Mouse (Mus musculus) stomach, embryonic 14.5 days (tissue): ENCODE measurements around the gene Fgf23. TPM values are rescaled to one million over a fixed set of nuclear protein-coding genes. Genes with fewer than 3 reads are reported as not detected.

Experiments used
- ATAC-seq: fragments of 200-750 bp; cut with Nextera tagmentation; 2 replicates; pipeline ENCODE4 v1.8.0; 2017; ENCODE audit warnings: low read depth, moderate TSS enrichment; ENCODE audit not compliant: insufficient number of reproducible peaks, insufficient read depth, low FRiP score
- H3K27ac ChIP-seq: fragments of 300-500 bp; sonication (generic); 2 replicates; pipeline ENCODE4 v1.5.1; 2014; ENCODE audit warnings: mild to moderate bottlenecking, low read length, moderate library complexity, mixed read lengths
- H3K27me3 ChIP-seq: fragments of 300-500 bp; sonication (generic); 2 replicates; pipeline ENCODE4 v1.6.1; 2014; ENCODE audit warnings: low read length, control low read depth, mixed read lengths; ENCODE audit not compliant: control insufficient read depth, insufficient read depth
- H3K36me3 ChIP-seq: fragments of 300-500 bp; sonication (generic); 2 replicates; pipeline ENCODE4 v1.6.1; 2014; ENCODE audit warnings: mild to moderate bottlenecking, control low read depth, low read length, moderate library complexity, mixed read lengths; ENCODE audit not compliant: control insufficient read depth, insufficient read depth
- H3K4me1 ChIP-seq: fragments of 300-500 bp; sonication (generic); 2 replicates; pipeline ENCODE4 v1.6.1; 2014; ENCODE audit warnings: low read length, control low read depth, mixed read lengths; ENCODE audit not compliant: control insufficient read depth, insufficient read depth
- H3K4me2 ChIP-seq: fragments of 300-500 bp; sonication (generic); replicated peaks from 2 replicates; pipeline ENCODE4 v1.6.1; 2014; ENCODE audit warnings: low read depth, low read length, control low read depth
- H3K4me3 ChIP-seq: fragments of 300-500 bp; sonication (generic); 2 replicates; pipeline ENCODE4 v1.5.1; 2014; ENCODE audit warnings: low read depth, low read length, control low read depth
- H3K9ac ChIP-seq: fragments of 300-500 bp; sonication (generic); replicated peaks from 2 replicates; pipeline ENCODE4 v1.6.1; 2014; ENCODE audit warnings: low read depth, mild to moderate bottlenecking, control low read depth, low read length, moderate library complexity, mixed read lengths
- H3K9me3 ChIP-seq: fragments of 300-500 bp; sonication (generic); 2 replicates; pipeline ENCODE4 v1.6.1; 2016; ENCODE audit warnings: low read depth, low read length, control low read depth; ENCODE audit not compliant: control insufficient read depth
- WGBS: fragments of 180-500 bp; shearing (Covaris S2); extraction: QIAGEN DNeasy Blood & Tissue Kit; methylation state at CpG from one replicate; pipeline ENCODE4 v1.1.7; 2014; 5-methylcytosine and 5-hydroxymethylcytosine counted together
- polyA plus RNA-seq: library from polyadenylated mRNA; unstranded; fragments of >200 nt; fragmentation: Nextera tagmentation; extraction: Ambion mirVana; gene quantifications from 2 replicates; pipeline ENCODE4 v1.2.1, GENCODE M21; 2014

Gene Fgf23
- polyA plus RNA-seq, 1 experiment from 2014 or later, result not detected

DNA sequence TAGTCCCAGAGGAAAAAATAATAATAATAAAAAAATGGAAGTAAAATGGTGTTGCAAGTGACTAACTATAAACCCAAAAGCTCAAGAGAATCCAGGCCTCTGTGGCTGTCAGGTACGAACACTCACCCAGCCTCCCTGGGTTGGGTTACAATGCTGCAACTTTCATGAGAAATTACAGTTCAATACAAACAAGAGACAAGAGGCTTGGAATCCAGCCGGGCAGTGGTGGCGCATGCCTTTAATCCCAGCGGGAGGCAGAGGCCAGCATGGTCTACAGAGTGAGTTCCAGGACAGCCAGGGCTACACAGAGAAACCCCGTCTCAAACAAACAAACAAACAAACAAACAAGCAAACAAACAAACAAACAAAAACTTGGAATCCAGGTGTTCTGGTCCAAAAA, 34.0 kb downstream of the Fgf23 start:
- Histone ChIP-seq H3K4me3 (no peak overlapping the region), H3K36me3 (no peaks in the 10 kb centered on the region), H3K9ac (no peak overlapping the region), H3K4me2 (no peak overlapping the region), H3K27me3 (no peaks in the 10 kb centered on the region), H3K9me3 (no peaks in the 10 kb centered on the region), H3K4me1 (peaks cover 6% of the 10 kb centered on the region), H3K27ac (no peak overlapping the region)
- no peak for ATAC-seq
- WGBS, result 53% methylated on average over 5 of the region's 5 CpGs

DNA sequence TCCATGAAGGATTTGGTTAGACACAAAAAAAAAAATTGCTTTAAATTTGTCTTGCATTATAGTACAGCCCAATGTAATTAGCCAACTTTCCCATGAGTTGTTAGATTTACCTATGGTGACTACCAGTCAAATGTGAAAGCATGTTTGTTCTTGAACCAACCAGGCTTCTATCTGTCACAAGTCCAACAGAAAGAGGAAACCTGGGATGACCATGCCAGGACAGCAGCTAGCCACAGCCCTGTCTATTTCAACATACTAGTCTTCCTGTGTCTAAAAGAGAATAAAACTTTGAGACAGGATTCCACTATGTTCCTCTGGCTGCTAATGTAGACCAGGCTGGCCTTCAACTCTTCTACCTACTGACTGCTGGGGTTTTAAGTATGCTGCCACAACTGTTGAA, 34.7 kb downstream of the Fgf23 start:
- Histone ChIP-seq H3K4me3 (no peak overlapping the region), H3K9me3 (no peaks in the 10 kb centered on the region), H3K4me2 (no peak overlapping the region), H3K9ac (no peak overlapping the region), H3K27me3 (no peaks in the 10 kb centered on the region), H3K4me1 (peaks cover 6% of the 10 kb centered on the region), H3K27ac (no peak overlapping the region), H3K36me3 (no peaks in the 10 kb centered on the region)
- no peak for ATAC-seq

DNA sequence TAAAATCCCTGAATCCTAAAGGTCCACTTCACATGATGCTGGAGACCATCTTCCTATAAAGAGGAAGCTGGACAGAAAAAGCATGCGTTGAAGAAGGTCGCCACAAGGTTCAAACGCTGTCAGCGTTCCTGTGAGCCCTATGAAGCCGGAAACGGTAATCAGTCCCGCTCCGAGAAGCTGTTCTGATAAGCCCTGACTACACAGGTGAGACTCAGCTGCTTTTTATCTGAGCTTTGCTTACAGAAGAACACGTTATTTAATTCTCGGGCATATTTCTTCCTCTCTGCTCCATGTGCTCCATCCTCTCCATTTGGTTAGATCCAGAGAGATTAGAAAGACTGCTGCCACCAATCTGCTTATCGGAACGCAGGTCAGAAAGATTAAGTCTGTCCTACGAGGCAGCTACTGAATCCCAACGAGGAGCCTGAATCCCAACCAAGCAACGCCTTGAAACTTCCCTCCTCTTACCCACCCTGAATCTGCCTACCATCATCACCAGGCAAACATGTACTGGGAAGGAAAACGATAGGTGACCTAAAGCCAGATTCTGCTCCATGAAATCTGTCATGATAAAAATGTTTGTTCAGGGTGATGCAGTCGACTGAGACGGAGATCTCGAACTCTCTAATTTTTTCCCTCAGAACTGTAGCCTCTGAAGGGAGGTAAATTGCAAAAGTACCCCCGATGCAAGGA, 35.8 kb downstream of the Fgf23 start:
- no peak overlapping the region for H3K27ac ChIP-seq
- no peaks in the 10 kb centered on the region for H3K36me3 ChIP-seq
- H3K4me1 ChIP-seq, result peaks cover 6% of the 10 kb centered on the region
- ATAC-seq, result no peak
- H3K4me3 ChIP-seq, result peak overlapping the region; percentile 56
- H3K9me3 ChIP-seq, result no peaks in the 10 kb centered on the region
- WGBS, result 31% methylated on average over 20 of the region's 20 CpGs
- H3K27me3 ChIP-seq, result no peaks in the 10 kb centered on the region
- H3K9ac ChIP-seq, result 0 out of 2 replicates have a peak overlapping the region, but pooled peaks have one; percentile 4
- H3K4me2 ChIP-seq, result peak overlapping the region; percentile 86

DNA sequence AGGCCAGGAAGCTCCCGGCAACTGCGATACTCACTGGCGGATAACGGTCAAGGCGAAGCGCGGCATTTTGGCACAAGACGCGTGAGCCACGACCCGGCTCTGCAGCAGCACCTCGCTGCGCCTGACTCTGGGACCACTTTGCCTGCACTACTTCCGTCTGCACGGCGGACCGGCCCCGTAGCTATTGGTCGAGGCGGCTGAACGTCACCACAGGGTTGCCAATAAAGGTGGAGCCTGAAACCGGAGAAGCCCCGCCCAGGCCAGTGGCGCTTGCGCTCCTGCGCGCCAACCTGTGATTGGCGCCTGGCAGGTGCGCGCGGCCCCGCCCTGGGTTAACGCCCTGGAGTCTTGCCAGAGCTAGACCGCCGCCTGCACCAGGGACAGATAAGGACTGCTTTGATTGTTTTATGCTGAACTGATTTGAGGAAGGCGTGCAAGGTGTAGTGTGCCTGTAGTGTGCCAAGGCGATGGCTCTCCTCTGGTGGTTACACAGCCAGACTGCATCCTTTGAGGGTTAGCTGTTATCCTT, 36.8 kb downstream of the Fgf23 start, which contains the start of gene Tigar:
Gene Tigar (minus strand): TSS at position 156 of the 529 bp plus-strand sequence.
- WGBS, result under 1% methylated on average over 37 of the region's 37 CpGs
- Histone ChIP-seq H3K4me3 (peak within 1 kb of the TSS; percentile 56), H3K4me1 (peaks cover 6% of the 10 kb centered on the region), H3K27ac (no peak within 1 kb of the TSS), H3K9me3 (no peaks in the 10 kb centered on the region), H3K27me3 (no peaks in the 10 kb centered on the region), H3K36me3 (no peaks in the 10 kb centered on the region), H3K9ac (0 out of 2 replicates have a peak within 1 kb of the TSS, but pooled peaks have one; percentile 4), H3K4me2 (peak within 1 kb of the TSS; percentile 86)
- peak; percentile 99 for ATAC-seq

DNA sequence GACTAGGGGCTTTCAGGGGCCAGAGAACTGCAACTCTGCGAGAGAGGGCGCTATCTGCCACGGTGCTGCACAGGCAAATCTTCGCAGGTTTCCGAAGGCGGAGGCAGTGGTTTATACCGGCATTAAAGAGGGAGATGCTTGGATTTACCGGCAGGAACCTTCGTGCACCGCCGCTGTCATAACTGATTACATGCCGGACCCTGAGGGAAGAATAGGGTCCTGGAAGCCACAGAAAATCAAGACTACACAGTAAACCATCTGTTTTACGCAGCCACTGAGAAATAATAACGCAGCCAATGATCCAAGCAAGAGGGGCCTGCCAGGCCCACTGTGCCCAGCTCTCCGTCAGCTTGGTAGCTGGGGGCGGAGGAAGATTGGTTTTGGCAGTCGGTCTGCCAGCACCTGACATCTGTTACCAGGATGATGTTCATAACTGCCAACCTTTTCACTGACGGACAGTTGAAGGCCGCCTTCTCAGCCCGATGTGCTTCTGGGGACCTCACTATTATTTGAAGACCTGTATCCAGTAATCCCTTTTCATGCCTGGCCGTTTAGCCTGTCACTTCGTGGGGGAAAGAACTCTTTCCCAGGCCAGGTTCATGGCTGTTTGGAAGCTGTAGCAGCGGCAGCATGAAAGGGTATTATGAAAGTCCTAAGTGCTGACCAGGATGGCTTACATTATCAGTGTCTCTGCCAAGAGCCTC, 42.2 kb downstream of the Fgf23 start:
- no peaks in the 10 kb centered on the region for H3K9me3 ChIP-seq
- no peak overlapping the region for H3K4me2 ChIP-seq
- 68% methylated on average over 23 of the region's 23 CpGs for WGBS
- H3K9ac ChIP-seq, result no peak overlapping the region
- ATAC-seq, result no peak
- H3K27me3 ChIP-seq, result no peaks in the 10 kb centered on the region
- H3K27ac ChIP-seq, result no peak overlapping the region
- H3K4me3 ChIP-seq, result no peak overlapping the region
- no peaks in the 10 kb centered on the region for H3K4me1 ChIP-seq
- H3K36me3 ChIP-seq, result no peaks in the 10 kb centered on the region

DNA sequence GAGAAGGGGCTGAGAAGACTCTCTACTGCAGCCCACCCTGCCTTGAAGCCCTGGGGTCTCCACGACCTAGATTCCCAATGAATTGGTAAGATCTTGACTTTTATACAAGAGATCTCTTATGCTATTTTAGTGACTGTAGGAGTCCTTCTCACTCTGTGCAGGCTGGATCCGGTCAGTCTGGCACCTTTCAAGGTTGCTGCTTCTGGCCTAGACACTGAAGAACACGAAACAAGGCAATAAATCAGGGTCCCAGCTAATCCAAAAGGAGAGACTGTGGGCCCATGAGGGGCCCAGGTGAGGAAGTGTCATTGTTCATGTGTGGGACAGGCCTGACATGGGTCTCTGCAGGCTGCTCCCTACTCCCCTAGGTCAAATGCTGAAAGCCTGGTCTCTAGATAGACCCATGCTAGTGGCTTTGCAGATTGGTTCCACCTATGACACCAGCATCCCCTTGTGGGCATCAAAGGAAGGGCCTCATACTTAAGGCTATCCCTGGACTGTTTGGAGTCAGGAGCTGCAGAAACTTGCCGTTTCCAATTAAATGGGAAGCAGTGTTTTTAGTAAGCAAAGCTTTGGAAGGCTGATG, 49.6 kb downstream of the Fgf23 start:
- Histone ChIP-seq H3K4me2 (no peak overlapping the region), H3K36me3 (peaks cover 6% of the 10 kb centered on the region; the same call in 1 of the 2 replicates), H3K9ac (no peak overlapping the region), H3K4me3 (no peak overlapping the region), H3K27ac (no peak overlapping the region), H3K27me3 (no peaks in the 10 kb centered on the region), H3K4me1 (no peaks in the 10 kb centered on the region), H3K9me3 (no peaks in the 10 kb centered on the region)
- 81% methylated on average over 4 of the region's 4 CpGs for WGBS
- 0 out of 2 replicates have a peak, but pooled peaks have one; percentile 65 for ATAC-seq

DNA sequence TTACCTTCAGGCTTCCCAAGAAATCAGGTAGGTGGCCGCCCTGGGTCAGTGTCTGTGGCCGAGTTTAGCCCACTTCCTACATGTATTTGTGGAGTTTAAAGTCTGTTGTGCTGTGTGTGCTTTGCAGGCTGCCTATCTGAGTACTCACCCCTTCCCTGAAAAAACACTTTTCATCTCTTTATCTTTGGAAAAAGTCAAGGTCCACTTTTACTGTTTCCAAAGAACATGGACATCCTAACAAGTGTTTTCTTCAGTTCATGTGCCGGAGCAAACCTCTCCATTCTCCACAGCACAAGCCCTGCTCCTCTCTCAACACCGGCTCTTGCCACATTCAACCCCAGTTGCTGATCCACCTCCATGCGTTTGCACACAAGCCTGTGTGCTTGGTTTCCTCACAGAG, 50.3 kb downstream of the Fgf23 start:
- H3K36me3 ChIP-seq, result peaks cover 13% of the 10 kb centered on the region; the same call in 1 of the 2 replicates
- H3K9ac ChIP-seq, result no peak overlapping the region
- H3K27ac ChIP-seq, result no peak overlapping the region
- no peaks in the 10 kb centered on the region for H3K27me3 ChIP-seq
- 86% methylated on average over 5 of the region's 5 CpGs for WGBS
- H3K9me3 ChIP-seq, result no peaks in the 10 kb centered on the region
- no peak for ATAC-seq
- H3K4me3 ChIP-seq, result no peak overlapping the region
- H3K4me2 ChIP-seq, result no peak overlapping the region
- no peaks in the 10 kb centered on the region for H3K4me1 ChIP-seq

DNA sequence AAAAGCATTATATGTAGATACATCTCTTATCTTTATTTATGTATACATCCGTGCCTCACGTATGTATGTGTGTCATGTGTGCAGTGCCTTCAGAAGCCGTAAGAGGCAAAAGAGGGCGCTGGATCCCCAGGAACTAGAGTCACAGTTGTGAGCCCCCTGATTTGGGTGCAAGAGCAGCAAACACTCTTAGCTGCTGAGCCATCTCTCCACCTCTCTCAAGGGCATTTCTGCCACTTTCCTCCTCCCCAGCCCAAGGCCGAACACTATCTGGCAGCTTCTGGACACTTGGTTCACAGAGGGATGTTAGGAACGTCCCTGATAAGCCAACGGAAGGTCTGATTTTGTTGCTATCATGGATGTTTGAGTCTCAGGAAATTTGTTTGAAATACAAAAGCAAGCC, 50.8 kb downstream of the Fgf23 start:
- H3K9ac ChIP-seq, result no peak overlapping the region
- H3K4me3 ChIP-seq, result no peak overlapping the region
- H3K27me3 ChIP-seq, result no peaks in the 10 kb centered on the region
- no peak overlapping the region for H3K27ac ChIP-seq
- peaks cover 13% of the 10 kb centered on the region; the same call in 1 of the 2 replicates for H3K36me3 ChIP-seq
- 80% methylated on average over 7 of the region's 7 CpGs for WGBS
- ATAC-seq, result no peak
- no peak overlapping the region for H3K4me2 ChIP-seq
- H3K9me3 ChIP-seq, result no peaks in the 10 kb centered on the region
- no peaks in the 10 kb centered on the region for H3K4me1 ChIP-seq
